In genomic region chr4:83436375-83436774, GRCm38 (mm10) we compare ENCODE assay signal across 24 mouse cellular contexts. TPM values are rescaled to one million over a fixed set of nuclear protein-coding genes. Genes with fewer than 3 reads are reported as not detected.
DNase-seq lines count a peak whose midpoint lies in the region; ATAC-seq lines count a peak whose summit lies in the region.
"Had no signal": no experiment of that assay in that cellular context is flagged by ENCODE, and none has a peak within 500 bp of the region (broad histone marks: within the 10 kb centered on the region; RNA-seq: fewer than 3 reads in every experiment).

No protein-coding gene starts in this region.

- WGBS in liver, embryonic 11.5 days: 93% methylated on average over 8 of the region's 8 CpGs
- 86% methylated on average over 8 of the region's 8 CpGs for WGBS in liver, embryonic 12.5 days (ENCODE audit: insufficient replicate concordance)

- DNase-seq in liver, embryonic 11.5 days (ENCODE audit: low spot score): peak; percentile 24
- peak; percentile 24 for DNase-seq in ES-CJ7 (ENCODE audit: low read depth, low spot score)
- peak; percentile 83 for DNase-seq in R1 (ENCODE audit: low read depth, low spot score)
- no peak for DNase-seq in cerebellum, adult 9-11 months
- DNase-seq in kidney, postnatal 14 days: no peak
- DNase-seq: adrenal gland, postnatal 10 days; adrenal gland, postnatal 36 days; cerebellum, adult 18-20 months; cerebellum, adult 9-10 months; cerebellum, postnatal 25 days; forebrain, postnatal 0 days; gastrocnemius, postnatal 36 days; heart, postnatal 36 days had no signal

- H3K9me3 ChIP-seq in liver, embryonic 11.5 days (ENCODE audit: control insufficient read depth, low read length): no peaks in the 10 kb centered on the region
- H3K9me3 ChIP-seq in liver, embryonic 12.5 days (replicated peaks): no peaks in the 10 kb centered on the region
- H3K9me3 ChIP-seq: embryonic facial prominence, embryonic 12.5 days; embryonic facial prominence, embryonic 15.5 days; heart, embryonic 12.5 days; heart, embryonic 15.5 days; hindbrain, embryonic 10.5 days; hindbrain, embryonic 13.5 days had no signal

- H3K27me3 ChIP-seq in liver, embryonic 11.5 days (replicated peaks; ENCODE audit: control insufficient read depth, insufficient read depth, low read length): no peaks in the 10 kb centered on the region
- no peaks in the 10 kb centered on the region for H3K27me3 ChIP-seq in liver, embryonic 12.5 days (replicated peaks)
- H3K27me3 ChIP-seq: embryonic facial prominence, embryonic 12.5 days; embryonic facial prominence, embryonic 15.5 days; heart, embryonic 12.5 days; heart, embryonic 15.5 days; hindbrain, embryonic 13.5 days had no signal

- ATAC-seq in liver, embryonic 11.5 days (replicated peaks; ENCODE audit: low FRiP score): no peak
- no peak for ATAC-seq in liver, embryonic 12.5 days
- ATAC-seq: CD4-positive, CD25-positive, alpha-beta regulatory T cell, adult 4 months; forebrain, embryonic 14.5 days; forebrain, postnatal 0 days; hindbrain, embryonic 16.5 days; intestine, embryonic 16.5 days had no signal

- no peak overlapping the region for H3K4me2 ChIP-seq in liver, embryonic 11.5 days
- no peak overlapping the region for H3K4me2 ChIP-seq in liver, embryonic 12.5 days
- H3K4me2 ChIP-seq: embryonic facial prominence, embryonic 12.5 days; embryonic facial prominence, embryonic 15.5 days; heart, embryonic 12.5 days; heart, embryonic 15.5 days; hindbrain, embryonic 13.5 days had no signal

- H3K27ac ChIP-seq in liver, embryonic 11.5 days (ENCODE audit: low read depth, low read length): no peak overlapping the region
- no peak overlapping the region for H3K27ac ChIP-seq in liver, embryonic 12.5 days
- H3K27ac ChIP-seq: embryonic facial prominence, embryonic 12.5 days; embryonic facial prominence, embryonic 15.5 days; heart, embryonic 15.5 days; hindbrain, embryonic 10.5 days; hindbrain, embryonic 13.5 days had no signal

- H3K4me1 ChIP-seq in liver, embryonic 11.5 days (replicated peaks; ENCODE audit: control insufficient read depth, insufficient read depth, low read length): no peaks in the 10 kb centered on the region
- peaks cover 7% of the 10 kb centered on the region for H3K4me1 ChIP-seq in liver, embryonic 12.5 days
- H3K4me1 ChIP-seq: embryonic facial prominence, embryonic 12.5 days; embryonic facial prominence, embryonic 15.5 days; heart, embryonic 12.5 days; heart, embryonic 15.5 days; hindbrain, embryonic 13.5 days had no signal

- peaks cover 39% of the 10 kb centered on the region for H3K36me3 ChIP-seq in liver, embryonic 11.5 days (ENCODE audit: control insufficient read depth, insufficient read depth, low read length)
- H3K36me3 ChIP-seq in liver, embryonic 12.5 days: peaks cover 94% of the 10 kb centered on the region

- H3K4me3 ChIP-seq in liver, embryonic 11.5 days (ENCODE audit: low read depth, low read length): no peak overlapping the region
- H3K4me3 ChIP-seq in liver, embryonic 12.5 days: no peak overlapping the region
- H3K4me3 ChIP-seq: embryonic facial prominence, embryonic 12.5 days; embryonic facial prominence, embryonic 15.5 days; heart, embryonic 12.5 days; heart, embryonic 15.5 days; hindbrain, embryonic 10.5 days; hindbrain, embryonic 13.5 days had no signal

- H3K9ac ChIP-seq in liver, embryonic 11.5 days (ENCODE audit: low read depth, low read length): no peak overlapping the region
- H3K9ac ChIP-seq in liver, embryonic 12.5 days: no peak overlapping the region
- H3K9ac ChIP-seq: embryonic facial prominence, embryonic 12.5 days; embryonic facial prominence, embryonic 15.5 days; forebrain, postnatal 0 days; heart, embryonic 12.5 days; heart, embryonic 15.5 days; hindbrain, embryonic 13.5 days had no signal

RNA-seq across cellular contexts. Expression of gene Snapc3, which starts 18.9 kb away (rescaled TPM):
- 31.1 and 32.8 TPM in 2 replicates for polyA plus RNA-seq in liver, embryonic 11.5 days (2014; fragmentation: Nextera tagmentation; extraction: Ambion mirVana)
- polyA plus RNA-seq in liver, embryonic 12.5 days (2016; fragmentation: Nextera tagmentation; extraction: Ambion mirVana): 15.4 and 17.7 TPM in 2 replicates

RNA-seq across cellular contexts. Expression of gene Psip1, which starts 49.9 kb away (rescaled TPM):
- polyA plus RNA-seq in liver, embryonic 11.5 days (2014; fragmentation: Nextera tagmentation; extraction: Ambion mirVana): 120 and 125 TPM in 2 replicates
- 92.0 and 100.0 TPM in 2 replicates for polyA plus RNA-seq in liver, embryonic 12.5 days (2016; fragmentation: Nextera tagmentation; extraction: Ambion mirVana)

Comparison
In these comparisons a context has a peak if more than half of its experiments do, and no peak if none do; other contexts are left out.
1. DNase-seq: peak in liver, embryonic 11.5 days (single experiment), ES-CJ7 (single experiment) and R1 (single experiment); none in cerebellum, adult 9-11 months (single experiment) and kidney, postnatal 14 days (single experiment).